Mouse (Mus musculus) ES-Bruce4 (cell line): ENCODE measurements around the gene Rnf34.

Source experiments
- CTCF ChIP-seq: IDR thresholded peaks from one replicate; pipeline ENCODE4 v1.8.1; 2011; ENCODE audit warnings: low read depth, low read length
- POLR2A ChIP-seq: IDR thresholded peaks from one replicate; pipeline ENCODE4 v1.8.1; 2011; ENCODE audit warnings: low read length; ENCODE audit not compliant: insufficient read depth

GRCm38 (mm10) chr5:122917982-122918711 lies 68.3 kb downstream of the Rnf34 start:
- no peak for TF ChIP-seq CTCF
- no peak for TF ChIP-seq POLR2A
